Mouse (Mus musculus): ENCODE data around the gene Ppp1r15a. TPM values are rescaled to one million over a fixed set of nuclear protein-coding genes. Genes with fewer than 3 reads are reported as not detected.

The Ppp1r15a gene
- 17.2 and 20.9 TPM in 2 replicates for polyA plus RNA-seq (2015; fragmentation: Nextera tagmentation; extraction: Ambion mirVana)

- WGBS = under 1% methylated on average over 54 of the region's 54 CpGs
- Histone ChIP-seq H3K27ac (replicated peaks) (peak within 1 kb of the TSS; percentile 89), H3K4me1 (replicated peaks) (peaks cover 37% of the 10 kb centered on the region), H3K9me3 (no peaks in the 10 kb centered on the region), H3K36me3 (0 out of 2 replicates have a peak, but pooled peaks cover 3% of the 10 kb centered on the region), H3K9ac (peak within 1 kb of the TSS; percentile 88), H3K4me3 (peak within 1 kb of the TSS; percentile 77), H3K27me3 (no peaks in the 10 kb centered on the region), H3K4me2 (peak within 1 kb of the TSS; percentile 84)
- ATAC-seq (ENCODE audit: low read depth) = peak; percentile 73
Observed at GRCm38 (mm10) chr7:45525809-45526473, at the start of gene Ppp1r15a, which contains the start of gene Plekha4. Gene Ppp1r15a, minus strand, starts transcription at chr7:45526268. Gene Plekha4, plus strand, starts transcription at chr7:45526330.

GRCm38 (mm10) chr7:45574472-45575379 is 48.7 kb upstream of the Ppp1r15a start:
- no peak for ATAC-seq (ENCODE audit: low read depth)
- no peak overlapping the region for H3K4me2 ChIP-seq
- H3K4me3 ChIP-seq = no peak overlapping the region
- H3K9ac ChIP-seq = 0 out of 2 replicates have a peak overlapping the region, but pooled peaks have one; percentile 26
- no peaks in the 10 kb centered on the region for H3K27me3 ChIP-seq
- WGBS = 86% methylated on average over 15 of the region's 15 CpGs
- peaks cover 19% of the 10 kb centered on the region for H3K36me3 ChIP-seq
- H3K9me3 ChIP-seq = no peaks in the 10 kb centered on the region
- peaks cover 17% of the 10 kb centered on the region for H3K4me1 ChIP-seq (replicated peaks)
- no peak overlapping the region for H3K27ac ChIP-seq (replicated peaks)

DNA sequence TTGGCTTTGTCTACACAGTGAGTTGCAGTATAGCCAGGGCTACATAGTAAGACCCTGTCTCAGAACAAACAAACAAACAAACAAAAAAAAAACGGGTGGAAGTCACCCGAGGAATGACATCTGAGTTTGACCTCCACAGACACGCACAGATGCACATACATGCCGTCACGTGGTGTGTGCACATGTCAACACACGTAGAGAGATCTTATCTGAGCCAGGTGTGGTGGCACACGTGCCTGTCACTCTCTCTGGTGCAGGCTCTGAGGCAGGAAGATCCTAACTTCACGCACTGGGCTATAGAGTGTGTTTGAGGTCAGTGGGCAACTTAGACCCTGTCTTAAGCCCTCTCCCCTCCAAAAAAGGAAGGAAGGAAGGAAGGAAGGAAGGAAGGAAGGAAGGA is 47.9 kb upstream of the Ppp1r15a start:
- no peak overlapping the region for H3K27ac ChIP-seq (replicated peaks)
- H3K27me3 ChIP-seq = no peaks in the 10 kb centered on the region
- no peak for ATAC-seq (ENCODE audit: low read depth)
- peaks cover 19% of the 10 kb centered on the region for H3K4me1 ChIP-seq (replicated peaks)
- H3K36me3 ChIP-seq = peaks cover 19% of the 10 kb centered on the region
- no peaks in the 10 kb centered on the region for H3K9me3 ChIP-seq
- H3K4me2 ChIP-seq = no peak overlapping the region
- 86% methylated on average over 8 of the region's 8 CpGs for WGBS
- H3K9ac ChIP-seq = no peak overlapping the region
- H3K4me3 ChIP-seq = no peak overlapping the region

DNA sequence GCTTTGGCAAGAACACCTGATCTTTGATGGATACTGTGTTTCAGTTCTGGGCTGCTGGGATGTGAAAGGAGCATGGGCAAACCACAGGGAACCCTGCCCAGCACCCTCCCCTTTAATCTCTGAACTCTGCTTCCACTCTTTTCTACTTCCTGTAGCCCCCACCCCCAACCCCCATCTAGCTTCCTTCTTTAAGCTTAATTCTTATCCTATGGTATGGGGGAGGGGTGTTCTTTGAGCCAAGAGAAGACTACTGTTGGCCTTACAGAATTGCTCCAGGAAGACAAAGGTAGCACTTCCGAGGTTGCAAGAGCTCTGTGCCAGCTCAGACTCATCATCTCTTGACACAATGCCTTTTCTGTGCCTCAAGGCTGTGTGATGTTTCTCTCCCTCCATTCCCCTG is 45.9 kb upstream of the Ppp1r15a start:
- H3K9ac ChIP-seq = no peak overlapping the region
- 0 out of 2 replicates have a peak overlapping the region, but pooled peaks have one; percentile 70 for H3K4me2 ChIP-seq
- no peaks in the 10 kb centered on the region for H3K9me3 ChIP-seq
- ATAC-seq (ENCODE audit: low read depth) = no peak
- H3K4me1 ChIP-seq (replicated peaks) = peaks cover 35% of the 10 kb centered on the region
- no peak overlapping the region for H3K4me3 ChIP-seq
- no peak overlapping the region for H3K27ac ChIP-seq (replicated peaks)
- H3K36me3 ChIP-seq = peaks cover 14% of the 10 kb centered on the region
- no peaks in the 10 kb centered on the region for H3K27me3 ChIP-seq
- 56% methylated on average over 1 of the region's 1 CpGs for WGBS

DNA sequence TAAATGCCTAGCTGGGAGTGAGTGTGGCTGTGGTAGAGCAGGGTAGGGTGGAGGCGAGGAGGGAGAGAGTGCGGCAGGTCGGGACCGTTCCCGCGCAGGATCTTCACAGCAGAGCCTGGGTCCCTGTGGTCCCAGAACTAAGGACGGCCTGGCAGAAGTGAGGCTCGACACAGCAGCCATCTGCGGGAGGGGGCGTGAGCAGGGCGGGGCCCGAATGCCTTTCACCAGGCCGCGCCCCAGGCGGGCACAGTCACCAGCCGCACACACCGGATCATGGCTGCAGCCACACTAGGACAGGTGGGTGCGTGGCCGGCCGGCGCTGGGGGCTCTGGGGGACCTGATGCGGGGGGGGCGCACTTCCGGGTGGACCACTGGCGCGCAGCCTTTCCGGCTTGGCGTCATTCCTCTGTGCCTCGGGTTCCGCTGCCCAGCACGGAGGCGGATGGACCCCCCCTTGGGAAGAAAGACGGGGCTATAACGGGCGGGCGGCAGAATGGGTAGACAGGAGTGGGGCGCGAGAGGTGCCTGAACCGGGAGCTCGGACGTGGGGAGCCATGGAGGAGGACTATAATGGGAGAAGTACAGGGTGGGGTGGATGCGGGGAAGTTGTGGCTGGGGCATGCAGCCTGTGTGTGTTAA is 44.2 kb upstream of the Ppp1r15a start, which contains the start of gene Bcat2:
TSS of gene Bcat2 (plus strand) at position 51 of the 639 bp plus-strand sequence.
- Histone ChIP-seq H3K9me3 (no peaks in the 10 kb centered on the region), H3K4me2 (peak within 1 kb of the TSS; percentile 70), H3K9ac (peak within 1 kb of the TSS; percentile 90), H3K4me3 (peak within 1 kb of the TSS; percentile 69), H3K27me3 (no peaks in the 10 kb centered on the region), H3K4me1 (replicated peaks) (peaks cover 35% of the 10 kb centered on the region), H3K36me3 (no peaks in the 10 kb centered on the region), H3K27ac (replicated peaks) (peak within 1 kb of the TSS; percentile 89)
- 3% methylated on average over 42 of the region's 42 CpGs for WGBS
- ATAC-seq (ENCODE audit: low read depth) = peak; percentile 61; the same call in 1 of the 2 replicates

GRCm38 (mm10) chr7:45568601-45569473 is 42.8 kb upstream of the Ppp1r15a start:
- no peak for ATAC-seq (ENCODE audit: low read depth)
- Histone ChIP-seq H3K36me3 (no peaks in the 10 kb centered on the region), H3K4me2 (peak overlapping the region; percentile 75), H3K9ac (no peak overlapping the region), H3K4me3 (peak overlapping the region; percentile 44), H3K9me3 (no peaks in the 10 kb centered on the region), H3K4me1 (replicated peaks) (peaks cover 35% of the 10 kb centered on the region), H3K27ac (replicated peaks) (peak overlapping the region; percentile 69), H3K27me3 (no peaks in the 10 kb centered on the region)
- 79% methylated on average over 10 of the region's 10 CpGs for WGBS

- H3K27me3 ChIP-seq = no peaks in the 10 kb centered on the region; the same call in 1 of the 2 replicates
- H3K27ac ChIP-seq (replicated peaks) = peak overlapping the region; percentile 69
- no peaks in the 10 kb centered on the region for H3K9me3 ChIP-seq
- H3K9ac ChIP-seq = peak overlapping the region; percentile 62
- 2% methylated on average over 24 of the region's 24 CpGs for WGBS
- no peaks in the 10 kb centered on the region for H3K36me3 ChIP-seq
- peaks cover 35% of the 10 kb centered on the region for H3K4me1 ChIP-seq (replicated peaks)
- H3K4me3 ChIP-seq = peak overlapping the region; percentile 44
- H3K4me2 ChIP-seq = peak overlapping the region; percentile 75
- peak; percentile 92 for ATAC-seq (ENCODE audit: low read depth)
Observed at GRCm38 (mm10) chr7:45567780-45568516, 41.9 kb upstream of the Ppp1r15a start.

DNA sequence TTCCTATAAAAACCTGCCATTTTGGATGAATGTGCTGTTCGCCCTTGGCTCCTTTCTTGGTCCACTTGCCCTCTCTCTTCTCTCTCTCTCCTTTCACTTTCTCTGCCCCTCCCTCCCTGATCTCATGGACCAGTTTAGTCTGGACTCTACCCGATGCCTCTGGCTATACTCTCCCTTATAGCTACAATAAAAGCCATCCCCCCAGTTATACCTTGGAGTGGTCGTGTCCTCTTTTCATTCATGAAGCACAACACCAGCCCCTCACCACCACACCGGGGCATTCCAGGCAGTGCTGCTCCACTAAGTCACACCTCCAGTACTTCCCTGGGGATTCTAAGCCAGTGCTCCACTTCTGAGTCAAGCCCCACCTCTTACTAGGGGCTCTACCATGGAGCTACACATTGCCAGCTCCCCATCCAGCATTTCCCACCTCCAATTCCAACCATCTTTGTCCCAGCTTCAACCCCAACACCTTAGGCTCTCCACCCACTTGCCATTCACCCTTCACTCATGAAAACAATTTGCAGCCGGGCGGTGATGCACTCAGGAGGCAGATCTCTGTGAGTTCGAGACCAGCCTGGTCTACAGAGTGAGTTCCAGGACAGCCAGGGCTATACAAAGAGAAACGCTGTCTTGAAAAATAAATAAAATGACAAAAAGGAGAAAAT is 41.2 kb upstream of the Ppp1r15a start:
- no peaks in the 10 kb centered on the region for H3K36me3 ChIP-seq
- no peaks in the 10 kb centered on the region for H3K9me3 ChIP-seq
- H3K9ac ChIP-seq = 0 out of 2 replicates have a peak overlapping the region, but pooled peaks have one; percentile 62
- no peaks in the 10 kb centered on the region; the same call in 1 of the 2 replicates for H3K27me3 ChIP-seq
- 73% methylated on average over 8 of the region's 8 CpGs for WGBS
- H3K4me2 ChIP-seq = peak overlapping the region; percentile 75
- no peak overlapping the region; the same call in 1 of the 2 replicates for H3K4me3 ChIP-seq
- peak overlapping the region; percentile 61; the same call in 1 of the 2 replicates for H3K27ac ChIP-seq (replicated peaks)
- H3K4me1 ChIP-seq (replicated peaks) = peaks cover 36% of the 10 kb centered on the region
- ATAC-seq (ENCODE audit: low read depth) = no peak

DNA sequence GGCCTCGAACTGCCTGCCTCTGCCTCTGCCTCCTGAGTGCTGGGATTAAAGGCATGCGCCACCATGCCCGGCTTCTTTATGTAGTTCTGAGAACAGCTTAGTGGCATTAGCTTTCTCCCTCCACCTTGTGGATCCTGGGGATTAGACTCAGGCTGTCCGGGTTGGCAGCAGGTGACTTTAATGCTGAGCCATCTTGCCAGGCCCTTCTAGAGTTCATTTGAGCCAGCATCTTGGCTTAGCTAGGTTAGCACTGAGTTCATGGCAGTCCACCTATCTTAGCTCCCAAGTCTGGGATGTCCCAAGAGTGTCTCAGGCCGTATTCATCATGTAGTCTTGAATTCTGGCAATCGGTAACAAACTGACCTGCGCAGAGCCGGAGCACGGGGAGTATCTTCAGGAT is 39.4 kb upstream of the Ppp1r15a start:
- Histone ChIP-seq H3K4me3 (no peak overlapping the region), H3K9me3 (no peaks in the 10 kb centered on the region), H3K4me2 (no peak overlapping the region), H3K36me3 (no peaks in the 10 kb centered on the region), H3K27me3 (peaks cover 4% of the 10 kb centered on the region), H3K27ac (replicated peaks) (no peak overlapping the region), H3K9ac (0 out of 2 replicates have a peak overlapping the region, but pooled peaks have one; percentile 31), H3K4me1 (replicated peaks) (peaks cover 27% of the 10 kb centered on the region)
- ATAC-seq (ENCODE audit: low read depth) = no peak
- WGBS = 90% methylated on average over 9 of the region's 9 CpGs

DNA sequence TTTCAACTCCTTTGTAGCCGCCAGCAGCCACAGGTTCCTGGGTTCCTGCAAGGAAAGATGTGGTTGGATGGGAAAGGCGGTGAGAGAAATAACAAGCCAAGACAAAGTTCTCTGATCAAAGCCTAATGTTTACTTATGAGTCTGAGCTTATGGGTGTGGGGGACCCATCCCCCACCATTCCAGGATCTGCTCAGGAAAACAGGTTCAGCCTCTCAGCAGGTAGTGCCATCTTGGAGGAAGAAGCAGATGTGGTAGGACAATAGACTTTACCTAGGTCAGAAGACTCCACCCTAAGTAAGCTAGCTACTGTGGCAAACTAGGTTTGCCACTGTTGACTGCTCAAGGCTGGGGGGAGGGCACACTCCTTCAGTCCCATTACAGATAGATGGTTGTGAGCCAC is 38.7 kb upstream of the Ppp1r15a start:
- Histone ChIP-seq H3K27me3 (peaks cover 4% of the 10 kb centered on the region), H3K4me3 (no peak overlapping the region), H3K36me3 (no peaks in the 10 kb centered on the region), H3K4me2 (no peak overlapping the region), H3K9me3 (no peaks in the 10 kb centered on the region), H3K9ac (no peak overlapping the region), H3K27ac (replicated peaks) (no peak overlapping the region), H3K4me1 (replicated peaks) (peaks cover 24% of the 10 kb centered on the region)
- no peak for ATAC-seq (ENCODE audit: low read depth)
- WGBS = 81% methylated on average over 2 of the region's 2 CpGs

Data from neural tube, embryonic 13.5 days (tissue).